Mouse (Mus musculus) kidney, embryonic 16.5 days (tissue): ENCODE results near the gene Tmem190. TPM values are rescaled to one million over a fixed set of nuclear protein-coding genes. Genes with fewer than 3 reads are reported as not detected.

ENCODE experiments used
- ATAC-seq: fragments of 200-750 bp; cut with Nextera tagmentation; 2 replicates; pipeline ENCODE4 v1.8.0; 2017; ENCODE audit warnings: moderate TSS enrichment; ENCODE audit not compliant: low FRiP score, low TSS enrichment
- H3K27ac ChIP-seq: fragments of 300-500 bp; sonication (generic); 2 replicates; pipeline ENCODE4 v1.5.1; 2014; ENCODE audit warnings: low read length
- H3K27me3 ChIP-seq: fragments of 300-500 bp; sonication (generic); 2 replicates; pipeline ENCODE4 v1.6.1; 2014; ENCODE audit warnings: low read length, control low read depth, mixed read lengths; ENCODE audit not compliant: insufficient read depth
- H3K36me3 ChIP-seq: fragments of 300-500 bp; sonication (generic); 2 replicates; pipeline ENCODE4 v1.6.1; 2014; ENCODE audit warnings: low read length, control low read depth, mixed read lengths; ENCODE audit not compliant: insufficient read depth
- H3K4me1 ChIP-seq: fragments of 300-500 bp; sonication (generic); 2 replicates; pipeline ENCODE4 v1.6.1; 2014; ENCODE audit warnings: low read length, control low read depth, mixed read lengths; ENCODE audit not compliant: insufficient read depth
- H3K4me2 ChIP-seq: fragments of 300-500 bp; sonication (generic); replicated peaks from 2 replicates; pipeline ENCODE4 v1.6.1; 2014; ENCODE audit warnings: low read depth, low read length
- H3K4me3 ChIP-seq: fragments of 300-500 bp; sonication (generic); 2 replicates; pipeline ENCODE4 v1.5.1; 2014; ENCODE audit warnings: mild to moderate bottlenecking, low read length
- H3K9ac ChIP-seq: fragments of 300-500 bp; sonication (generic); replicated peaks from 2 replicates; pipeline ENCODE4 v1.6.1; 2014; ENCODE audit warnings: low read length
- H3K9me3 ChIP-seq: fragments of 300-500 bp; sonication (generic); 2 replicates; pipeline ENCODE4 v1.6.1; 2016; ENCODE audit warnings: low read length, control low read depth
- WGBS: fragments of 180-500 bp; shearing (Covaris S2); extraction: QIAGEN DNeasy Blood & Tissue Kit; methylation state at CpG from one replicate; pipeline ENCODE4 v1.1.7; 2014; 5-methylcytosine and 5-hydroxymethylcytosine counted together
- polyA plus RNA-seq: library from polyadenylated mRNA; unstranded; fragments of >200 nt; fragmentation: Nextera tagmentation; extraction: Ambion mirVana; gene quantifications from 2 replicates; pipeline ENCODE4 v1.2.1, GENCODE M21; 2015

The Tmem190 gene
- 0.57 and 0.97 TPM in 2 replicates for polyA plus RNA-seq

GRCm38 (mm10) chr7:4782759-4783158 is at the start of gene Tmem190, which contains the start of gene Il11:
Gene Tmem190 (plus strand): TSS chr7:4782937.
Gene Il11 (minus strand): TSS chr7:4782859.
- Histone ChIP-seq H3K27me3 (peaks cover 12% of the 10 kb centered on the region), H3K4me2 (no peak within 1 kb of the TSS), H3K4me1 (peaks cover 10% of the 10 kb centered on the region), H3K9ac (peak within 1 kb of the TSS; percentile 23; the same call in 1 of the 2 replicates), H3K36me3 (no peaks in the 10 kb centered on the region), H3K9me3 (no peaks in the 10 kb centered on the region), H3K27ac (no peak within 1 kb of the TSS), H3K4me3 (no peak within 1 kb of the TSS)
- 79% methylated on average over 2 of the region's 2 CpGs for WGBS
- ATAC-seq: no peak

- Histone ChIP-seq H3K4me2 (no peak overlapping the region), H3K36me3 (no peaks in the 10 kb centered on the region), H3K9ac (no peak overlapping the region), H3K4me1 (no peaks in the 10 kb centered on the region), H3K27me3 (no peaks in the 10 kb centered on the region), H3K9me3 (no peaks in the 10 kb centered on the region), H3K4me3 (no peak overlapping the region), H3K27ac (no peak overlapping the region)
- ATAC-seq: no peak
- 63% methylated on average over 6 of the region's 6 CpGs for WGBS
These were observed 49.8 kb upstream of the Tmem190 start for GRCm38 (mm10) chr7:4732968-4733392.

GRCm38 (mm10) chr7:4739041-4739543 is 43.6 kb upstream of the Tmem190 start:
- peaks cover 2% of the 10 kb centered on the region for H3K36me3 ChIP-seq
- peak overlapping the region; percentile 50 for H3K9ac ChIP-seq

GRCm38 (mm10) chr7:4739544-4740275 is 43.0 kb upstream of the Tmem190 start, which contains the start of gene Kmt5c:
Gene Kmt5c (plus strand): TSS chr7:4740115.
- Histone ChIP-seq H3K27me3 (no peaks in the 10 kb centered on the region), H3K9ac (peak within 1 kb of the TSS; percentile 93), H3K4me3 (peak within 1 kb of the TSS; percentile 87), H3K9me3 (no peaks in the 10 kb centered on the region), H3K27ac (peak within 1 kb of the TSS; percentile 95), H3K4me1 (peaks cover 28% of the 10 kb centered on the region), H3K36me3 (peaks cover 5% of the 10 kb centered on the region), H3K4me2 (peak within 1 kb of the TSS; percentile 89)
- under 1% methylated on average over 33 of the region's 44 CpGs for WGBS
- ATAC-seq: peak; percentile 98

More at GRCm38 (mm10) chr7:4739041-4739543, 43.6 kb upstream of the Tmem190 start:
- Histone ChIP-seq H3K27me3 (no peaks in the 10 kb centered on the region), H3K4me3 (peak overlapping the region; percentile 87), H3K4me1 (peaks cover 28% of the 10 kb centered on the region), H3K27ac (peak overlapping the region; percentile 59), H3K9me3 (no peaks in the 10 kb centered on the region), H3K4me2 (peak overlapping the region; percentile 55)
- WGBS: 45% methylated on average over 10 of the region's 10 CpGs
- no peak for ATAC-seq

- Histone ChIP-seq H3K9me3 (no peaks in the 10 kb centered on the region), H3K4me3 (peak overlapping the region; percentile 87), H3K36me3 (peaks cover 5% of the 10 kb centered on the region), H3K27me3 (no peaks in the 10 kb centered on the region), H3K9ac (peak overlapping the region; percentile 93), H3K4me2 (peak overlapping the region; percentile 89), H3K27ac (peak overlapping the region; percentile 95), H3K4me1 (peaks cover 28% of the 10 kb centered on the region)
- peak; percentile 39 for ATAC-seq
- WGBS: under 1% methylated on average over 12 of the region's 14 CpGs
These were observed 42.4 kb upstream of the Tmem190 start for GRCm38 (mm10) chr7:4740309-4740727.

GRCm38 (mm10) chr7:4741151-4741550 is 41.6 kb upstream of the Tmem190 start:
- H3K4me3 ChIP-seq: peak overlapping the region; percentile 87
- H3K27me3 ChIP-seq: no peaks in the 10 kb centered on the region
- peaks cover 9% of the 10 kb centered on the region for H3K36me3 ChIP-seq
- 6% methylated on average over 4 of the region's 4 CpGs for WGBS
- peak overlapping the region; percentile 89 for H3K4me2 ChIP-seq
- peak overlapping the region; percentile 95 for H3K27ac ChIP-seq
- no peaks in the 10 kb centered on the region for H3K9me3 ChIP-seq
- peaks cover 28% of the 10 kb centered on the region for H3K4me1 ChIP-seq
- no peak for ATAC-seq
- H3K9ac ChIP-seq: peak overlapping the region; percentile 93

- peak overlapping the region; percentile 93 for H3K9ac ChIP-seq
- no peak for ATAC-seq
These were observed 40.9 kb upstream of the Tmem190 start for GRCm38 (mm10) chr7:4741672-4742481.

GRCm38 (mm10) chr7:4742482-4742819 is 40.3 kb upstream of the Tmem190 start:
- no peak for ATAC-seq
- Histone ChIP-seq H3K4me2 (no peak overlapping the region), H3K4me1 (peaks cover 28% of the 10 kb centered on the region), H3K27ac (no peak overlapping the region), H3K36me3 (peaks cover 18% of the 10 kb centered on the region), H3K4me3 (no peak overlapping the region), H3K9me3 (no peaks in the 10 kb centered on the region), H3K9ac (no peak overlapping the region), H3K27me3 (no peaks in the 10 kb centered on the region)
- WGBS: 86% methylated on average over 6 of the region's 6 CpGs

More at GRCm38 (mm10) chr7:4741672-4742481, 40.9 kb upstream of the Tmem190 start:
- Histone ChIP-seq H3K4me2 (peak overlapping the region; percentile 89), H3K36me3 (peaks cover 17% of the 10 kb centered on the region), H3K4me3 (peak overlapping the region; percentile 87), H3K27me3 (no peaks in the 10 kb centered on the region), H3K9me3 (no peaks in the 10 kb centered on the region), H3K27ac (peak overlapping the region; percentile 95), H3K4me1 (peaks cover 28% of the 10 kb centered on the region)
- WGBS: 82% methylated on average over 21 of the region's 21 CpGs

- Histone ChIP-seq H3K9ac (no peak overlapping the region), H3K27me3 (no peaks in the 10 kb centered on the region), H3K4me3 (no peak overlapping the region), H3K27ac (no peak overlapping the region), H3K36me3 (peaks cover 18% of the 10 kb centered on the region), H3K9me3 (no peaks in the 10 kb centered on the region), H3K4me2 (no peak overlapping the region), H3K4me1 (peaks cover 28% of the 10 kb centered on the region)
- 52% methylated on average over 2 of the region's 2 CpGs for WGBS
- ATAC-seq: no peak
These were observed 39.4 kb upstream of the Tmem190 start for GRCm38 (mm10) chr7:4743354-4743753.
